Mouse (Mus musculus) adrenal gland, adult (tissue): ENCODE measurements around the gene Pnkd.

ENCODE experiments used
- DNase-seq, 2 experiments: peaks; one replicate each; pipeline ENCODE4 v3.0.0; 2022 to 2023; ENCODE audit warnings: low spot score in 1 of 2; ENCODE audit not compliant: inconsistent age in 2 of 2

Gene Pnkd

GRCm38 (mm10) chr1:74284543-74285160, at the start of gene Pnkd, which contains the start of gene Aamp:
Pnkd (plus strand) TSS chr1:74284930.
Aamp (minus strand) TSS chr1:74284738.
- DNase-seq, result peak; percentile 100

- DNase-seq, result peak; percentile 99
These were observed 48.7 kb upstream of the Pnkd start, which contains the start of gene Arpc2 for GRCm38 (mm10) chr1:74235938-74236589. Arpc2 (plus strand) TSS chr1:74236084.

GRCm38 (mm10) chr1:74236590-74237317, 48.0 kb upstream of the Pnkd start:
- DNase-seq, result no peak

GRCm38 (mm10) chr1:74237671-74238070, 47.1 kb upstream of the Pnkd start:
- peak in 1 of 2 experiments; percentile 38 for DNase-seq

- DNase-seq, result no peak
These were observed 46.6 kb upstream of the Pnkd start for GRCm38 (mm10) chr1:74238136-74238535.

GRCm38 (mm10) chr1:74239162-74239561, 45.6 kb upstream of the Pnkd start:
- DNase-seq, result no peak

GRCm38 (mm10) chr1:74239618-74240017, 45.1 kb upstream of the Pnkd start:
- peak in 1 of 2 experiments; percentile 44 for DNase-seq

GRCm38 (mm10) chr1:74240311-74240710, 44.4 kb upstream of the Pnkd start:
- DNase-seq, result peak in 1 of 2 experiments; percentile 44

- DNase-seq, result no peak
These were observed 43.9 kb upstream of the Pnkd start for GRCm38 (mm10) chr1:74240832-74241231.

- no peak for DNase-seq
These were observed 39.2 kb upstream of the Pnkd start for GRCm38 (mm10) chr1:74245525-74245924.

GRCm38 (mm10) chr1:74248799-74249198, 35.9 kb upstream of the Pnkd start:
- peak; percentile 38 to 63 for DNase-seq

- DNase-seq, result no peak
These were observed 35.3 kb upstream of the Pnkd start for GRCm38 (mm10) chr1:74249331-74249980.

- DNase-seq, result no peak
These were observed 34.6 kb upstream of the Pnkd start for GRCm38 (mm10) chr1:74250096-74250495.

- no peak for DNase-seq
These were observed 28.9 kb upstream of the Pnkd start for GRCm38 (mm10) chr1:74255704-74256345.

GRCm38 (mm10) chr1:74256782-74257181, 27.9 kb upstream of the Pnkd start:
- no peak for DNase-seq

- DNase-seq, result no peak
These were observed 22.2 kb upstream of the Pnkd start for GRCm38 (mm10) chr1:74262510-74262909.

- DNase-seq, result no peak
These were observed 16.0 kb upstream of the Pnkd start for GRCm38 (mm10) chr1:74268750-74269149.

GRCm38 (mm10) chr1:74271659-74272058, 13.1 kb upstream of the Pnkd start:
- peak in 1 of 2 experiments; percentile 49 for DNase-seq

- no peak for DNase-seq
These were observed 9.7 kb upstream of the Pnkd start for GRCm38 (mm10) chr1:74275015-74275414.

- DNase-seq, result no peak
These were observed 7.7 kb upstream of the Pnkd start for GRCm38 (mm10) chr1:74277041-74277440.
